Mouse (Mus musculus): Measurements from ENCODE around the gene 4930430A15Rik. TPM values are rescaled to one million over a fixed set of nuclear protein-coding genes. Genes with fewer than 3 reads are reported as not detected.

The 4930430A15Rik gene
- polyA plus RNA-seq (2016; fragmentation: Nextera tagmentation; extraction: Ambion mirVana): not detected in 2 replicates

DNA sequence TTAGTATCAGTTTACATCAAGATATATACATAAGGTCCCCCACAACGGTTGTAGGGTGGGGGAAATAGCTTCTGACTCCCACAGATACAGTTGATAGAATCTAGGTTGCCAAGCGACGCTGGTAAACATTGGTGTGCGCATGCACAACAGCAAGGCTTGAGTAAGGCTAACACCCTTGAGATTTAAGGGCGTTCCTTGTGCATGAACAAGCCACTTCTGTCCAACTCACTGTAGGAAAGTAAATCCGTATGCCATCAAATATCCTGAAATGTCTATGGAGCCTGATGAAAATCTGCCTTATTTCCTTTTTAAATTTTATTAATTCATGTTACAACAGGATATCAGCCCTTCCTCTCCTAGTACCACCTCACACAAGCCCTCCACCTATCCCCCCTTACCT, at the start of gene 4930430A15Rik:
Gene 4930430A15Rik (minus strand): TSS at position 101 of the 400 bp plus-strand sequence.
- Histone ChIP-seq H3K9me3 (no peaks in the 10 kb centered on the region), H3K4me2 (replicated peaks) (no peak within 1 kb of the TSS), H3K4me1 (no peaks in the 10 kb centered on the region), H3K4me3 (no peak within 1 kb of the TSS), H3K9ac (no peak within 1 kb of the TSS), H3K27me3 (no peaks in the 10 kb centered on the region), H3K27ac (no peak within 1 kb of the TSS), H3K36me3 (no peaks in the 10 kb centered on the region)
- ATAC-seq (ENCODE audit: insufficient number of reproducible peaks, insufficient read depth, low FRiP score, low TSS enrichment): no peak
- WGBS: 86% methylated on average over 6 of the region's 6 CpGs

DNA sequence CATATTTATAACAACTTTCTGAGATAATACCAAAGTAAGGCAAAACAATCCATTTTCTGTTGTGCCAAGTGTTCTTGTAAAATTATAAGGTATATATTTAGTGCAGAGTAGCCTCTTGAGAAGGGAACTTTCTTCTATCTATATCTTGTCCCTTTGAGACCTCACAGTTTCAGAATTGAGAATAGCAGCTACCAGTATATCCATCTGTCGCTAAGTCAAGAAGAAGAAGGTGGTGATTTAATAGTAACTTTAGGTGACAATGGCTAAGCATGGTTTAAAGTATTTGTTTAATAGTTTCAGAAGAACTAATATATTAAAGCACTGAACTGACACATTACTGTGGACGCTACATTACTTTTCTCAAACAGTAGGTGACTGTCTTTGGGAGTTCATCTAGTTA, 44.6 kb upstream of the 4930430A15Rik start, which contains the start of gene Olfr1277:
Gene Olfr1277 (minus strand): TSS at position 101 of the 400 bp plus-strand sequence.
- Histone ChIP-seq H3K4me3 (no peak within 1 kb of the TSS), H3K36me3 (no peaks in the 10 kb centered on the region), H3K9ac (no peak within 1 kb of the TSS), H3K4me1 (no peaks in the 10 kb centered on the region), H3K9me3 (no peaks in the 10 kb centered on the region), H3K27me3 (no peaks in the 10 kb centered on the region), H3K4me2 (replicated peaks) (no peak within 1 kb of the TSS), H3K27ac (no peak within 1 kb of the TSS)
- 80% methylated on average over 2 of the region's 2 CpGs for WGBS
- no peak for ATAC-seq (ENCODE audit: insufficient number of reproducible peaks, insufficient read depth, low FRiP score, low TSS enrichment)

DNA sequence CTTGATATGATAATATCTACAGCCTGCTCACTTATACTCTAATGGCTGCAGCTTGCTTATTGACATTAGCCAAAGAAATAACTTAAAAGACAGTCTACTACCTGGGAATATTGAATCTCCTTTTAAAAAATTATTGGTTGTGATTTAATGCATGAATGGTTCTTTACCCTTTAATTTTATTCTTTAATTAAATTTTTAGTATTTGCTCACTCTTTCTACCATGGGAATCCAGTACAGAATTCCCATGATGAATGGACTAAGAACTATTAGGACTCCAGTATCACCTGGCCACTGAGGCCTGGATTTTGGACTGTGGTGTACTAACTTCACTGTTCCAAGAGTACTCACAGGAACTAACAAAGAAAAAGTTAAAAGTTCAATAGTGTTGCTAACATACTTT, 24.8 kb upstream of the 4930430A15Rik start, which contains the start of gene Olfr1276:
Gene Olfr1276 (plus strand): TSS at position 301 of the 400 bp plus-strand sequence.
- ATAC-seq (ENCODE audit: insufficient number of reproducible peaks, insufficient read depth, low FRiP score, low TSS enrichment): no peak
- H3K4me3 ChIP-seq: no peak within 1 kb of the TSS
- no peaks in the 10 kb centered on the region for H3K36me3 ChIP-seq
- no peak within 1 kb of the TSS for H3K9ac ChIP-seq
- no peak within 1 kb of the TSS for H3K27ac ChIP-seq
- no peaks in the 10 kb centered on the region for H3K4me1 ChIP-seq
- no peak within 1 kb of the TSS for H3K4me2 ChIP-seq (replicated peaks)
- no peaks in the 10 kb centered on the region for H3K27me3 ChIP-seq
- no peaks in the 10 kb centered on the region for H3K9me3 ChIP-seq

DNA sequence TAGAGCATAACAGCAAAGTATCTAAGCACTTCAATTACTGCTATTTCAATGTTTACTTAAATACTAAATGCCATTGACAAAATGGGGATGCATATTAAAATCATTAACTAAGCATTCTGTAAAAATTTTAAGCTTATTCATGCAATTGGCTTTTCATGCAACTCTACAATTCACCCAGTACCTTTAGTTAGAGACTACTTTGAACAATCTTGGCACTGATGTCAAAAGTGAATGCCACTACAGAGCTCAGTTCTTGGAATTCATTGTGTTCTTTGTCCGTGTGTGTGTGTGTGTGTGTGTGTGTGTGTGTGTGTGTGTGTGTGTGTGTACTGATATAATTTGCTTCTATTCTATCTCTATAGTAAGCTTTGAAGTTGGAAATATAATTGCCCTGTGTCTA, 5.8 kb upstream of the 4930430A15Rik start, which contains the start of gene Olfr1275:
Gene Olfr1275 (minus strand): TSS at position 101 of the 400 bp plus-strand sequence.
- Histone ChIP-seq H3K27ac (no peak within 1 kb of the TSS), H3K4me2 (replicated peaks) (no peak within 1 kb of the TSS), H3K4me1 (no peaks in the 10 kb centered on the region), H3K4me3 (no peak within 1 kb of the TSS), H3K36me3 (no peaks in the 10 kb centered on the region), H3K9me3 (no peaks in the 10 kb centered on the region), H3K9ac (no peak within 1 kb of the TSS), H3K27me3 (no peaks in the 10 kb centered on the region)
- ATAC-seq (ENCODE audit: insufficient number of reproducible peaks, insufficient read depth, low FRiP score, low TSS enrichment): no peak
- WGBS: 70% methylated on average over 1 of the region's 1 CpGs

DNA sequence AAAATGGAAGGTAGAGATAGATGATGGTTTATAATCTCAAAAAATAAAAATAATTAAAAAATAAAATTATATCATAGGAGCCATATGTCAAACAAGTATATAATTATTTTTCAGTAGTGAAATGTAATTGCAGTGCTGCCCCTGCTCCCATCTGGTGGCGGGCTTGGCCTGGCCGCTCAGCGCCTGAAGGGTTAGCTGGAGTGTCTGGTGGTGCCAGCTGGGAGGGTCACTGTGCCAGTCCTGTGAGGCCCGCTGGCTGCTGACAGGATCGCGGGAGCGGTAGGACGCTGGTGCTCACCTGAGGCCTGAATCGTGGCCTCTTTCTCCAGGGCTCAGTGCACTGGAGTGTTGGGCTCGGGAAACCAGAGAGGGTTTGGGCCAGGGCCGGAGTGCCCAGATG, 47.3 kb downstream of the 4930430A15Rik start:
- no peak overlapping the region for H3K27ac ChIP-seq
- WGBS: 92% methylated on average over 11 of the region's 11 CpGs
- no peak for ATAC-seq (ENCODE audit: insufficient number of reproducible peaks, insufficient read depth, low FRiP score, low TSS enrichment)

DNA sequence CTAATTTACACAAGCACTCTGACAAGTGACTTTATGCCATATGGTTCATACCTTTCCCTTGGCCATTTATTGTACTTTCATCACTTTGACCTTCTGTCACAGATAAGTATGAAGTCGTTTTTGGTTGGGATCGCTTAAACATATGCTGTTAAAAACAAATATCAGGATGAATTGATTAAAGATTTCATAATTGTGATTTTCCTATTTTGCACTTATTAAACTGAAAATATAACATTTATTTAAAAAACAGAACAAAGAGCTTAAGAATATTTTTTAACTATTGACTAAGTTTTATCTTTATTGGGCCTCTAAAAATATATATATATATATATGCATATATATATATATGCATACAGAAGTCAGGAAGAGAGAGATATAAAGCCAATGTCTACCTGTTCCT, 76.6 kb downstream of the 4930430A15Rik start, which contains the start of gene Gm15130:
Gene Gm15130 (minus strand): TSS at position 101 of the 400 bp plus-strand sequence.
- no peaks in the 10 kb centered on the region for H3K4me1 ChIP-seq
- H3K4me3 ChIP-seq: no peak within 1 kb of the TSS
- no peak within 1 kb of the TSS for H3K27ac ChIP-seq
- no peak within 1 kb of the TSS for H3K4me2 ChIP-seq (replicated peaks)
- H3K27me3 ChIP-seq: no peaks in the 10 kb centered on the region
- WGBS: 76% methylated on average over 2 of the region's 2 CpGs
- H3K9ac ChIP-seq: no peak within 1 kb of the TSS
- no peaks in the 10 kb centered on the region for H3K36me3 ChIP-seq
- no peaks in the 10 kb centered on the region for H3K9me3 ChIP-seq
- no peak for ATAC-seq (ENCODE audit: insufficient number of reproducible peaks, insufficient read depth, low FRiP score, low TSS enrichment)

More for the DNA sequence above, 47.3 kb downstream of the 4930430A15Rik start:
- H3K4me3 ChIP-seq: no peak overlapping the region
- no peaks in the 10 kb centered on the region for H3K27me3 ChIP-seq
- no peaks in the 10 kb centered on the region for H3K4me1 ChIP-seq
- no peaks in the 10 kb centered on the region for H3K36me3 ChIP-seq
- no peaks in the 10 kb centered on the region for H3K9me3 ChIP-seq
- no peak overlapping the region for H3K9ac ChIP-seq
- no peak overlapping the region for H3K4me2 ChIP-seq (replicated peaks)

DNA sequence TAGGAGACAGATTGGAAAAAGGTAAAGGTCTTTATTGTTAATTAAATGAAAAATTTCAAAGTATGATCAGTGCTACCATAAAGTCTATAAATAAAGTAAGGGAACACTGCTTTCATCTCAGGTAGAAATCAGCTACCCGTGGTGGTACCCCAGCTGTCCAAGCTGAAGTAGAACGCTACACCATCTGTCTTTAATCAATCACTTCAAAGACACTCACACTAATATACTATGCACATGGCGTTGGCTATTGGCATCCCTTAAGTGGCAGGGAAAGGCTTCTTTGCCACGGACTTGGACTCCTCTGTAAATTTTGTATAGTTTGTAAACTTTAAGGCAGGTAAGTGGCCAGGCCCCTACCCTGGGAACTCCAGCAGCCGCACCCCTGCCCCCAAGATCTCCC, 93.7 kb downstream of the 4930430A15Rik start:
- H3K9me3 ChIP-seq: no peaks in the 10 kb centered on the region
- 45% methylated on average over 5 of the region's 5 CpGs for WGBS
- no peak overlapping the region for H3K27ac ChIP-seq
- H3K36me3 ChIP-seq: no peaks in the 10 kb centered on the region
- H3K27me3 ChIP-seq: no peaks in the 10 kb centered on the region
- no peak overlapping the region for H3K9ac ChIP-seq
- H3K4me1 ChIP-seq: no peaks in the 10 kb centered on the region
- ATAC-seq (ENCODE audit: insufficient number of reproducible peaks, insufficient read depth, low FRiP score, low TSS enrichment): no peak
- no peak overlapping the region for H3K4me2 ChIP-seq (replicated peaks)
- H3K4me3 ChIP-seq: no peak overlapping the region

Other genes with a start within 250 kb of the 4930430A15Rik start
- gene Gm13941, start 123.6 kb downstream of the 4930430A15Rik start, polyA plus RNA-seq (2016; fragmentation: Nextera tagmentation; extraction: Ambion mirVana): not detected in 2 replicates
- gene Gm15130, start 76.7 kb downstream of the 4930430A15Rik start, polyA plus RNA-seq (2016; fragmentation: Nextera tagmentation; extraction: Ambion mirVana): not detected in 2 replicates
- gene Olfr1275, start 5.7 kb upstream of the 4930430A15Rik start, polyA plus RNA-seq (2016; fragmentation: Nextera tagmentation; extraction: Ambion mirVana): not detected in 2 replicates
- gene Olfr1276, start 24.9 kb upstream of the 4930430A15Rik start, polyA plus RNA-seq (2016; fragmentation: Nextera tagmentation; extraction: Ambion mirVana): not detected in 2 replicates
- not detected in 2 replicates for gene Olfr1277, start 44.5 kb upstream of the 4930430A15Rik start, polyA plus RNA-seq (2016; fragmentation: Nextera tagmentation; extraction: Ambion mirVana)
- gene Olfr1278, start 60.5 kb upstream of the 4930430A15Rik start, polyA plus RNA-seq (2016; fragmentation: Nextera tagmentation; extraction: Ambion mirVana): not detected in 2 replicates
- gene Olfr1279, start 71.0 kb upstream of the 4930430A15Rik start, polyA plus RNA-seq (2016; fragmentation: Nextera tagmentation; extraction: Ambion mirVana): not detected in 2 replicates
- not detected in 2 replicates for gene Olfr1280, start 84.4 kb upstream of the 4930430A15Rik start, polyA plus RNA-seq (2016; fragmentation: Nextera tagmentation; extraction: Ambion mirVana)
- not detected in 2 replicates for gene Olfr1281, start 96.9 kb upstream of the 4930430A15Rik start, polyA plus RNA-seq (2016; fragmentation: Nextera tagmentation; extraction: Ambion mirVana)
- gene Olfr1282, start 106.5 kb upstream of the 4930430A15Rik start, polyA plus RNA-seq (2016; fragmentation: Nextera tagmentation; extraction: Ambion mirVana): not detected in 2 replicates
- not detected in 2 replicates for gene Olfr1283, start 137.2 kb upstream of the 4930430A15Rik start, polyA plus RNA-seq (2016; fragmentation: Nextera tagmentation; extraction: Ambion mirVana)
- gene Olfr1284, start 145.9 kb upstream of the 4930430A15Rik start, polyA plus RNA-seq (2016; fragmentation: Nextera tagmentation; extraction: Ambion mirVana): not detected in 2 replicates
- gene Olfr1286, start 193.5 kb upstream of the 4930430A15Rik start, polyA plus RNA-seq (2016; fragmentation: Nextera tagmentation; extraction: Ambion mirVana): not detected in 2 replicates
- gene Olfr1287, start 219.5 kb upstream of the 4930430A15Rik start, polyA plus RNA-seq (2016; fragmentation: Nextera tagmentation; extraction: Ambion mirVana): not detected in 2 replicates
- gene Olfr1288, start 244.5 kb upstream of the 4930430A15Rik start, polyA plus RNA-seq (2016; fragmentation: Nextera tagmentation; extraction: Ambion mirVana): not detected in 2 replicates